Mouse (Mus musculus) urinary bladder, adult 18-20 months (tissue): ENCODE measurements at regions not wholly inside any gene's neighbourhood (a gene's known extent, or its start where the extent isn't known, plus 50 kb on each side); places are given as distances from the start of the nearest gene placed in this dataset.

Experiments used
- DNase-seq, 2 experiments: peaks; one replicate each; pipeline ENCODE4 v3.0.0; 2022; ENCODE audit warnings: low spot score in 2 of 2, mixed read lengths in 2 of 2

DNA sequence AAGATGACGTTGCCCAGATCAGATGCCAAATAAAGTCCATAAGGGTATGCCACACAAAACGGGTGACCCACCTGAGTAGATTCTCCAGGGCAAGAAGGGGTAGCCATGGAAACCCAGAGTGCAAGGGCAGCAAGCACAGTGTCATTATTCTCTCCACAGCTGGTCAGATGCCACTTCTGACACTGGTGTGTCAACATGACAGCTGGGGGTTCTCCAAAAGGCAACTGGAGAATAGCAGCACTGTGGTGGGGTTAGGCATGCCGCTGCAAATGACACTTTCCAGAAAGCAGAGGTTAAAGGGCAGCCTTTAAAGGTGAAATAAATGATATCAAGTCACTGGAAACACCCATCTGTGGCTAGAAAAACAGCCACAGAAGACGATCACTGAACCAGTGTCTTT is 70.8 kb upstream of the Thbs2 start:
- DNase-seq: no peak

DNA sequence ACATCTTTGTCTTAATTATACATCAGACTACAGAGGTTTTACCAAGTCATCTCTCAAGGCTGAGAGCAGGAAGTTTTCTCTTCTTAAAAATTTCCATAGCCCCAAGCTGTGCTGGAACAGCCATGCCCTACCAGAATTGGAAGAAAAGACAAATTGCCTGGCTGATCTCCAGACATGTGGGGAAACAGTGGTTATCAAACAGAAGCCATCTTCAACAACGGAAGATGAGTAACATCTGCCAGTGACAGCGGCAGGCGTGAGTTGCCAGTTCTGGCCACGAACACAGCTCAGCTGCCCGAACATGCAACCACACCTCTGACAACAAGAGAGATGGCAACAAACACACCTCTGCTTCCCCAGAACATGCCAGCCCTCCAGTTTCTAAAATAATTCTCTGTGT is 59.1 kb upstream of the Thbs2 start:
- DNase-seq: peak in 1 of 2 experiments; percentile 35

DNA sequence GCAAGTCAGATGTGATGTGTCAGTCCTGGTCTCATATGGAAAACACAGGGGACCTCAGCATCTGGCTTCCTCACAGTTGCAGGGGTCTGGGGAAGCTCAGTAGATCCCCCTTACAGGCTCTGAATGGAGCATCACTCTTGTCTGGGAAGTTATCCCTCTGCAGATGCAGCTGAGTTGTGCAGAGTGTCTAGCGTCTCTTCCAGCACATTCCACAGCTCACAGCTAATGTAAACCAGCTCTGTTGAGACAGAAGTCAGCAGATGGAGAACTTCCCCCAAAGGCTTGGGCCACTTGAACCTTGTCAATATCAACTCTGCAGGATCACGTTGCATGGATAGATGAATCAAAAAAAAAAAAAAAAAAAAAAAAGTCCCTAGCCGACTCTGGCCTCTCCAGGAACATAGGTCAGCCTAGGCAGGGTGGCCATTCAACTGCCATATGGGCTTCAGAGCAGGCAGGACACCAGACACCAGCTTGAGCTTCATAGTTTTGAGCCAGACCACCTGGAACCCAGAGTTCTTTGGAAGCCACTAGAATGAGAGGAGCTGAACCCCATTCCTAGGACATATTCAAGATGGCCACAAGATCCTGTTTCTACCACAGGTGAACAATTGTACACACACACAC is 56.6 kb upstream of the Thbs2 start:
- DNase-seq: no peak

DNA sequence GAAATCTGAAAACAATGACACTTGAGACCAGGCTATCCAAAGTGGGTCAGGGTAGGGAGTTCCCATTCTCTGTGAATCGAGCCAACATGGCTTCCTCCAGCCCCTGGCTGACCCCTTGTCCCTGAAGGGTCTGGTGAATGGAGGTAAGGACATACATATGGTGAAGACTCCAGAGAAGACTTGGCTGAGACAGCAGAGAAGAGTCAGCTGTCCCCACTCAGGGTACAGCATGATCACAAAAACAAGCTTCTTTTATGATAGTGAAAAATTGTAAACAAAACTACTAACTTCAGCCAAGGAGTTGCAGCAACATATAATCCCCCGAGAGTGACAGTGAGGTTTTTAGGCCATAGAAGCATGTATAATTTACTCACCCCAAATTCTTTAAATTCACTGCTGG is 55.2 kb upstream of the Thbs2 start:
- no peak for DNase-seq

DNA sequence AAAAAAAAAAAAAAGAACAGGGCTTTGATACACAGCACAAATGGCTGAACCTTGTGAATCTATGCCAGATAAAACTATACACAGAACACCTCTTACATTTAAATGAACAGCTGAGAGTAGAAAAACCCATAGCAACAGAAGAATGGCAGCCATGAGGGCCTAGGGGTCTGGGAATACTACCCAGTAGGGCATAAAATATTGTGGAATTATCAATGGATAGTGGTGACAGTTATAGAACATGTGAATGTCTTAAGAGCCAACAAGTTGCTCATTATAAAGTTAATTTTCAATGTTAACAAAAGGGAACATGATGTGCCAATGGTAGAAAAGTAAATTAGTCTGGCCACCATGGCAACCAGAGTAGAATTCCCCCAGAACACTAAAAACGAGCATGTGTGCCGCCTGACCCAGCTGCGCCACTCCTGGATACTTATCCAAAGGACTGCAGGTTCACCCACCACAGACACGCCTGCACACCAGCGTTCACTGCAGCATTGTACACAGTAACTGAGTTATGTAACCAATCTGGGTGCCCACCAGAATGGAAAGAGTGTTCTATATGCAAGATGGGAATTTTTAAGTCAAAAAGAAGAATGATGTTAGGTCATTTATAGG is 53.3 kb upstream of the Thbs2 start:
- DNase-seq: no peak

DNA sequence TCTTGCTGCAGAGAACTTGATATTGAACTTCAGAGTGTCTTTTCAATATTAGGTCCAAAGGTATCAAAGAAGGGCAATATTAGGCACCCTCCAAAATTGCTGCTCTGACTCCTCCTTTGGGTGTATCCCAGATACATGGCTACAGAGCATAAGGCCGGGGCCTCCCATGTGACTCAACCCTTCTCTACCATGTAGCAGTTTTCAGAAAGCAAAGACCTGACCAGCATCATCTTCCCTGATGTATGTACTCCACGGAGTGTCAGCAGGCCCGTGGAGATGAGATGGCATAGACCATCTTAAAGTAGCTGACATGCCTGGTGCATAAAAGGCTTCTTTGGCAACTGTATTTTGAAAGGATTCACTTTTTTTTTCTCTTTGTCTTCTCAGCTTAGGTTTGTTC is 51.5 kb upstream of the Thbs2 start:
- DNase-seq: no peak

DNA sequence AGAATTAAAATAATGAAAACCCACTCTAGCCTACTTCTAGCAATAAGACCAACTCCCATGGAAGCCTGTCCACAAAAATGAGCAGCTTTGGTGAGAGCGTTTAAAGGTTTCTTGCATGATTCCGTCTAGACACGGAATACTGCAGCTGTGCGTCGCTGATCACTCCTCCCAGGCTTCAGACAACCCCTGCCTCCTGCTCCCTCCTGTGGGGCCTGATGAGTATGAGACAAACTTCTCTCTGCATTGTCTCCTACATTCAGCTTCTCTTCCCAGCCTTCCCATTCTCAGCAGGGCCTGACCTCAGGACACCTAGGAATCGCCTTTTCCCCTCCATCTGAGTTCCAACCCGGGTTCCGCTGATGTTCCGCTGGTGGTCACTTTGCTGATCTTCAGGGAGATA is 50.0 kb upstream of the Thbs2 start:
- no peak for DNase-seq
